Mouse (Mus musculus): ENCODE results near the gene Arpp21.

DNA sequence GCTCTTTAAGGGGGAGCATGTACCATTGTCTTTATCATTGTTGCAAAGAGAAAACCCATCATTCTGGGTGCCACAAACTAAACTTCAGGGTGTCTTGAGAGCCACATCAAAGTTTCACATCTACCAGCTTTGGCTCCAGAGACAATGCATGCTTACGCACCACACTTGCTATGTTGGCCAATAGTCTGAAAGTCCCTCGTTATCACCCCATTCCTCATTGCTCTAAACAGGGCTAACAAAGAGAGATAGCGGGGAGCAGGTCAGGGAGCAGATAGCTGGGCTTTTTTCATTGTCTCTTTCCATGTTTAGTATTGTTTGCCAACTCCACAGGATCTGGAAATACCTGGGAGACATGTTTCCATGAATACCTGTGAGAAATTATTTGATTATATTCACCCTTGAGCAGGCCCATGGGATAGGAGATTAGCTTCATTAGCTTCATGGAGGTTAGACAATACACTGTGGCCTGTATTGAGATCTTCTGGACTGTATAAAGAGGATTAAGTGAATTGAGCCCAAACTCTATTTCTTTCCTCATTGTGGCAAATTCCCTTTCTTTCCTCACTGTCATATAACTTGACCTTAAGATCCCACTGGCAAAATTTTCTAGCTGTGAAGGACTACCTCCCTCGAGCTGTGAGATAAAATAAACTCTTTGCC lies 29.4 kb upstream of the Arpp21 start:
- no peak for TF ChIP-seq POLR2A (IDR thresholded peaks at IDR 0.05; ENCODE audit: extremely low read depth, insufficient read depth, low read length)
- TF ChIP-seq CTCF (IDR thresholded peaks at IDR 0.05; ENCODE audit: low read depth, low read length), result no peak

Data from liver, adult 2 months (tissue).